Mouse (Mus musculus) mammary gland, adult 2 months (tissue): ENCODE results near the gene Zbtb3. TPM values are rescaled to one million over a fixed set of nuclear protein-coding genes. Genes with fewer than 3 reads are reported as not detected.

Experiments used
- polyA plus RNA-seq: library from polyadenylated mRNA; depleted of rRNA; stranded (reverse); fragments of >200 nt; gene quantifications from 2 replicates; pipeline ENCODE4 v1.2.3, GENCODE M21; 2012; ENCODE audit warnings: low replicate concordance; rRNA removed

Zbtb3 gene
- polyA plus RNA-seq, result 2.4 and 3.2 TPM in 2 replicates

GRCm38 (mm10) chr19:8802130-8802821, at the start of gene Zbtb3:
Zbtb3 (plus strand) TSS chr19:8802555.

GRCm38 (mm10) chr19:8756635-8757387, 45.5 kb upstream of the Zbtb3 start, which contains the start of gene Nxf1:
Nxf1 (plus strand) TSS chr19:8757073.

GRCm38 (mm10) chr19:8770567-8771270, 31.6 kb upstream of the Zbtb3 start, which contains the start of gene Tmem223:
Tmem223 (plus strand) TSS chr19:8770996.

GRCm38 (mm10) chr19:8774086-8774835, 28.1 kb upstream of the Zbtb3 start, which contains the start of gene Tmem179b:
Tmem179b (minus strand) TSS chr19:8774467.

GRCm38 (mm10) chr19:8786008-8786781, 16.2 kb upstream of the Zbtb3 start, which contains the start of gene Taf6l:
Taf6l (minus strand) TSS chr19:8786417.

GRCm38 (mm10) chr19:8798264-8798946, 4.0 kb upstream of the Zbtb3 start, which contains the start of gene Polr2g:
Polr2g (minus strand) TSS chr19:8798577.

GRCm38 (mm10) chr19:8818801-8819595, 16.6 kb downstream of the Zbtb3 start, which contains the start of gene Ttc9c:
Ttc9c (minus strand) TSS chr19:8819333.

GRCm38 (mm10) chr19:8819596-8820423, 17.5 kb downstream of the Zbtb3 start, which contains the start of gene Hnrnpul2:
Hnrnpul2 (plus strand) TSS chr19:8820010.

GRCm38 (mm10) chr19:8829660-8830059, 27.3 kb downstream of the Zbtb3 start, which contains the start of gene AC129217.1:
AC129217.1 (plus strand) TSS chr19:8829773.

GRCm38 (mm10) chr19:8837251-8837791, 35.0 kb downstream of the Zbtb3 start, which contains the start of gene Bscl2:
Bscl2 (plus strand) TSS chr19:8837467.

GRCm38 (mm10) chr19:8839103-8839907, 37.0 kb downstream of the Zbtb3 start, which contains the start of gene Gng3:
Gng3 (minus strand) TSS chr19:8839194.

GRCm38 (mm10) chr19:8850402-8850901, 48.1 kb downstream of the Zbtb3 start, which contains the start of gene Lrrn4cl:
Lrrn4cl (plus strand) TSS chr19:8850768.

Other genes with a start within 250 kb of the Zbtb3 start
- gene Slc22a8, start 211.3 kb upstream of the Zbtb3 start, polyA plus RNA-seq, result not detected in 2 replicates
- gene Slc22a6, start 184.5 kb upstream of the Zbtb3 start, polyA plus RNA-seq, result not detected in 2 replicates
- gene Chrm1, start 138.8 kb upstream of the Zbtb3 start, polyA plus RNA-seq, result 3.0 and 3.4 TPM in 2 replicates
- 156 and 200 TPM in 2 replicates for gene Slc3a2, start 79.2 kb upstream of the Zbtb3 start, polyA plus RNA-seq
- 25.6 and 42.9 TPM in 2 replicates for gene Wdr74, start 66.7 kb upstream of the Zbtb3 start, polyA plus RNA-seq
- not detected in 2 replicates for gene 1700092M07Rik, start 61.8 kb upstream of the Zbtb3 start, polyA plus RNA-seq
- 73.4 and 84.9 TPM in 2 replicates for gene Stx5a, start 61.1 kb upstream of the Zbtb3 start, polyA plus RNA-seq
- 75.3 and 140 TPM in 2 replicates for gene Nxf1, start 45.5 kb upstream of the Zbtb3 start, polyA plus RNA-seq
- 300 and 304 TPM in 2 replicates for gene Tmem223, start 31.6 kb upstream of the Zbtb3 start, polyA plus RNA-seq
- 133 and 165 TPM in 2 replicates for gene Tmem179b, start 28.1 kb upstream of the Zbtb3 start, polyA plus RNA-seq
- gene Taf6l, start 16.1 kb upstream of the Zbtb3 start, polyA plus RNA-seq, result 15.2 and 17.4 TPM in 2 replicates
- 30.3 and 61.5 TPM in 2 replicates for gene Polr2g, start 4.0 kb upstream of the Zbtb3 start, polyA plus RNA-seq
- 10.7 and 20.5 TPM in 2 replicates for gene Ttc9c, start 16.8 kb downstream of the Zbtb3 start, polyA plus RNA-seq
- 13.8 and 14.4 TPM in 2 replicates for gene Hnrnpul2, start 17.5 kb downstream of the Zbtb3 start, polyA plus RNA-seq
- gene AC129217.1, start 27.2 kb downstream of the Zbtb3 start, polyA plus RNA-seq, result not detected in 2 replicates
- gene Bscl2, start 34.9 kb downstream of the Zbtb3 start, polyA plus RNA-seq, result 568 and 621 TPM in 2 replicates
- 0.34 and 0.65 TPM in 2 replicates for gene Gng3, start 36.6 kb downstream of the Zbtb3 start, polyA plus RNA-seq
- 14.0 and 20.9 TPM in 2 replicates for gene Lrrn4cl, start 48.2 kb downstream of the Zbtb3 start, polyA plus RNA-seq
- gene Ubxn1, start 68.9 kb downstream of the Zbtb3 start, polyA plus RNA-seq, result 98.5 and 113 TPM in 2 replicates
- gene Uqcc3, start 78.4 kb downstream of the Zbtb3 start, polyA plus RNA-seq, result 24.0 and 25.0 TPM in 2 replicates
- gene Lbhd1, start 81.2 kb downstream of the Zbtb3 start, polyA plus RNA-seq, result 1.1 and 3.0 TPM in 2 replicates
- not detected in 2 replicates for gene Gm49403, start 81.4 kb downstream of the Zbtb3 start, polyA plus RNA-seq
- gene 1810009A15Rik, start 86.3 kb downstream of the Zbtb3 start, polyA plus RNA-seq, result 9.6 and 10.3 TPM in 2 replicates
- gene Gm49416, start 86.4 kb downstream of the Zbtb3 start, polyA plus RNA-seq, result not detected in 2 replicates
- 28.9 and 29.0 TPM in 2 replicates for gene Ints5, start 90.5 kb downstream of the Zbtb3 start, polyA plus RNA-seq
- 97.1 and 165 TPM in 2 replicates for gene Ganab, start 95.5 kb downstream of the Zbtb3 start, polyA plus RNA-seq
- 79.0 and 149 TPM in 2 replicates for gene B3gat3, start 117.8 kb downstream of the Zbtb3 start, polyA plus RNA-seq
- 15.7 and 17.6 TPM in 2 replicates for gene Rom1, start 126.8 kb downstream of the Zbtb3 start, polyA plus RNA-seq
- gene Eml3, start 127.0 kb downstream of the Zbtb3 start, polyA plus RNA-seq, result 70.7 and 78.1 TPM in 2 replicates
- 17.1 and 24.8 TPM in 2 replicates for gene Mta2, start 139.3 kb downstream of the Zbtb3 start, polyA plus RNA-seq
- 20.2 and 22.1 TPM in 2 replicates for gene Tut1, start 151.3 kb downstream of the Zbtb3 start, polyA plus RNA-seq
- gene Eef1g, start 164.5 kb downstream of the Zbtb3 start, polyA plus RNA-seq, result 173 and 301 TPM in 2 replicates
- 27.4 and 46.3 TPM in 2 replicates for gene Ahnak, start 186.7 kb downstream of the Zbtb3 start, polyA plus RNA-seq